Mouse (Mus musculus): ENCODE data around the gene Tac4. TPM values are rescaled to one million over a fixed set of nuclear protein-coding genes. Genes with fewer than 3 reads are reported as not detected.

The Tac4 gene
- polyA plus RNA-seq, 1 experiment = not detected

DNA sequence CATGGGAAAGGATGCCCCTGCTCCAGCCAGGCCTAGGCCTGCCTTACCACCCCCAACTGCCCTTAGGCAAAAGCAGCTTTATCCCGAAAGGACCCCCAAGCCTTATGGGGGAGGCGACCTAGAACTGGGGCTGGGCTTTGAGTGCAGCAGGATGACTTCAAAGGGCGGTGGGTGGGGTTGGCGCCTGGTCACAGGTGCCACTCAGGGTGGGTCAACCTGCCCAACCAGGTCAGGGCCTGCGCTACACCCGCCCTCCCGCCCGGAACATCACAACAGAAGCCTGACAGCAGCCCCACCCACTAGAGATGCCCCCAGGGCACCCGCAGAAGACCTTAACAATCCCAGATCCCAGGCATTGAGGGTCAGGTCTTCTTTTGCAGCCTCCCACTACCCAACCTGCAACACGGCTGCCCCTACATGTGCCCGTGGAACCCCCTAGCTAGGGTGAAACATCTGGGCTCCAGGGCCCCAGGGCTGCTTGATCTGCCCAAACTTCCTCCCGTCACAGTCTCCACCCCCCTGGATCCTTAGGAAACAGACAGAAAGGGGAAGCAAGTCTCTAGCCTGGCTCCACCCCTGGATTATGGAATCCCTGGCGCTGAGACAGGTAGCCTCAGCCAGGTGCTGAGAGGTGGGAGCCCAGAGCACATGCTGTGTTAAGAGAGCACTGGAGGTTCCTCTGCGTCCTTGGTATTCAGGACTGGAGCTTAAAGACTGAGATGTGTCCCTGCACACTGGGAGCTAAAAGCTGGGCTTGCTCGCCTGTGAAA lies 37.0 kb upstream of the Tac4 start:
- TF ChIP-seq EP300 (IDR thresholded peaks at IDR 0.05; ENCODE audit: insufficient read depth, low read depth, low read length) (0 out of 2 replicates have a peak, but pooled peaks have one; percentile 15), CTCF (IDR thresholded peaks at IDR 0.05; ENCODE audit: low read depth, low read length) (no peak), POLR2A (IDR thresholded peaks at IDR 0.05; ENCODE audit: insufficient read depth, low read length) (no peak)
- Histone ChIP-seq H3K9ac (ENCODE audit: low read depth, poor library complexity, severe bottlenecking) (no peak overlapping the region), H3K27me3 (ENCODE audit: control insufficient read depth, insufficient read depth, low read length, poor library complexity, severe bottlenecking) (no peaks in the 10 kb centered on the region), H3K4me3 (ENCODE audit: low read depth, low read length) (peak overlapping the region; percentile 6; the same call in 1 of the 2 replicates), H3K27ac (ENCODE audit: insufficient read depth, low read length) (peak overlapping the region; percentile 24; the same call in 1 of the 2 replicates), H3K4me1 (ENCODE audit: control insufficient read depth, insufficient read depth, low read length) (peaks cover 11% of the 10 kb centered on the region), H3K36me3 (ENCODE audit: control insufficient read depth, insufficient read depth, low read length, poor library complexity, severe bottlenecking) (no peaks in the 10 kb centered on the region), H3K9me3 (replicated peaks; ENCODE audit: control insufficient read depth, insufficient read depth, low read length, poor library complexity, severe bottlenecking) (no peaks in the 10 kb centered on the region)

- no peaks in the 10 kb centered on the region for H3K9me3 ChIP-seq (replicated peaks; ENCODE audit: control insufficient read depth, insufficient read depth, low read length, poor library complexity, severe bottlenecking)
- H3K4me3 ChIP-seq (ENCODE audit: low read depth, low read length) = peak overlapping the region; percentile 17; the same call in 1 of the 2 replicates
- peak overlapping the region; percentile 75 for H3K27ac ChIP-seq (ENCODE audit: insufficient read depth, low read length)
- no peak overlapping the region for H3K9ac ChIP-seq (ENCODE audit: low read depth, poor library complexity, severe bottlenecking)
- TF ChIP-seq EP300 (IDR thresholded peaks at IDR 0.05; ENCODE audit: insufficient read depth, low read depth, low read length) = peak; percentile 71
- TF ChIP-seq POLR2A (IDR thresholded peaks at IDR 0.05; ENCODE audit: insufficient read depth, low read length) = no peak
- no peaks in the 10 kb centered on the region for H3K36me3 ChIP-seq (ENCODE audit: control insufficient read depth, insufficient read depth, low read length, poor library complexity, severe bottlenecking)
- H3K27me3 ChIP-seq (ENCODE audit: control insufficient read depth, insufficient read depth, low read length, poor library complexity, severe bottlenecking) = no peaks in the 10 kb centered on the region
- peaks cover 11% of the 10 kb centered on the region for H3K4me1 ChIP-seq (ENCODE audit: control insufficient read depth, insufficient read depth, low read length)
Observed at GRCm38 (mm10) chr11:95225448-95225847, 35.9 kb upstream of the Tac4 start.

GRCm38 (mm10) chr11:95227467-95227866 lies 33.9 kb upstream of the Tac4 start:
- H3K36me3 ChIP-seq (ENCODE audit: control insufficient read depth, insufficient read depth, low read length, poor library complexity, severe bottlenecking) = no peaks in the 10 kb centered on the region
- H3K4me1 ChIP-seq (ENCODE audit: control insufficient read depth, insufficient read depth, low read length) = peaks cover 11% of the 10 kb centered on the region
- H3K27me3 ChIP-seq (ENCODE audit: control insufficient read depth, insufficient read depth, low read length, poor library complexity, severe bottlenecking) = no peaks in the 10 kb centered on the region
- H3K9me3 ChIP-seq (replicated peaks; ENCODE audit: control insufficient read depth, insufficient read depth, low read length, poor library complexity, severe bottlenecking) = no peaks in the 10 kb centered on the region
- TF ChIP-seq CTCF (IDR thresholded peaks at IDR 0.05; ENCODE audit: low read depth, low read length) = no peak
- TF ChIP-seq POLR2A (IDR thresholded peaks at IDR 0.05; ENCODE audit: insufficient read depth, low read length) = no peak
- TF ChIP-seq EP300 (IDR thresholded peaks at IDR 0.05; ENCODE audit: insufficient read depth, low read depth, low read length) = no peak
- no peak overlapping the region for H3K27ac ChIP-seq (ENCODE audit: insufficient read depth, low read length)
- no peak overlapping the region for H3K9ac ChIP-seq (ENCODE audit: low read depth, poor library complexity, severe bottlenecking)
- no peak overlapping the region for H3K4me3 ChIP-seq (ENCODE audit: low read depth, low read length)

GRCm38 (mm10) chr11:95231688-95232328 lies 29.5 kb upstream of the Tac4 start:
- Histone ChIP-seq H3K4me3 (ENCODE audit: low read depth, low read length) (peak overlapping the region; percentile 16), H3K27ac (ENCODE audit: insufficient read depth, low read length) (no peak overlapping the region), H3K9ac (ENCODE audit: low read depth, poor library complexity, severe bottlenecking) (peak overlapping the region; percentile 37; the same call in 1 of the 2 replicates), H3K9me3 (replicated peaks; ENCODE audit: control insufficient read depth, insufficient read depth, low read length, poor library complexity, severe bottlenecking) (no peaks in the 10 kb centered on the region), H3K4me1 (ENCODE audit: control insufficient read depth, insufficient read depth, low read length) (no peaks in the 10 kb centered on the region), H3K27me3 (ENCODE audit: control insufficient read depth, insufficient read depth, low read length, poor library complexity, severe bottlenecking) (no peaks in the 10 kb centered on the region), H3K36me3 (ENCODE audit: control insufficient read depth, insufficient read depth, low read length, poor library complexity, severe bottlenecking) (no peaks in the 10 kb centered on the region)
- TF ChIP-seq CTCF (IDR thresholded peaks at IDR 0.05; ENCODE audit: low read depth, low read length) = peak; percentile 80
- no peak for TF ChIP-seq POLR2A (IDR thresholded peaks at IDR 0.05; ENCODE audit: insufficient read depth, low read length)
- TF ChIP-seq EP300 (IDR thresholded peaks at IDR 0.05; ENCODE audit: insufficient read depth, low read depth, low read length) = no peak

GRCm38 (mm10) chr11:95232329-95232696 lies 29.0 kb upstream of the Tac4 start:
- Histone ChIP-seq H3K9ac (ENCODE audit: low read depth, poor library complexity, severe bottlenecking) (no peak overlapping the region), H3K36me3 (ENCODE audit: control insufficient read depth, insufficient read depth, low read length, poor library complexity, severe bottlenecking) (no peaks in the 10 kb centered on the region), H3K27ac (ENCODE audit: insufficient read depth, low read length) (no peak overlapping the region), H3K4me1 (ENCODE audit: control insufficient read depth, insufficient read depth, low read length) (no peaks in the 10 kb centered on the region), H3K27me3 (ENCODE audit: control insufficient read depth, insufficient read depth, low read length, poor library complexity, severe bottlenecking) (no peaks in the 10 kb centered on the region), H3K9me3 (replicated peaks; ENCODE audit: control insufficient read depth, insufficient read depth, low read length, poor library complexity, severe bottlenecking) (no peaks in the 10 kb centered on the region), H3K4me3 (ENCODE audit: low read depth, low read length) (no peak overlapping the region)
- TF ChIP-seq CTCF (IDR thresholded peaks at IDR 0.05; ENCODE audit: low read depth, low read length) (no peak), EP300 (IDR thresholded peaks at IDR 0.05; ENCODE audit: insufficient read depth, low read depth, low read length) (no peak), POLR2A (IDR thresholded peaks at IDR 0.05; ENCODE audit: insufficient read depth, low read length) (no peak)

- TF ChIP-seq EP300 (IDR thresholded peaks at IDR 0.05; ENCODE audit: insufficient read depth, low read depth, low read length) = 0 out of 2 replicates have a peak, but pooled peaks have one; percentile 27
- TF ChIP-seq POLR2A (IDR thresholded peaks at IDR 0.05; ENCODE audit: insufficient read depth, low read length) = no peak
- no peak for TF ChIP-seq CTCF (IDR thresholded peaks at IDR 0.05; ENCODE audit: low read depth, low read length)
- no peak overlapping the region for H3K4me3 ChIP-seq (ENCODE audit: low read depth, low read length)
- H3K4me1 ChIP-seq (ENCODE audit: control insufficient read depth, insufficient read depth, low read length) = no peaks in the 10 kb centered on the region
- H3K27me3 ChIP-seq (ENCODE audit: control insufficient read depth, insufficient read depth, low read length, poor library complexity, severe bottlenecking) = no peaks in the 10 kb centered on the region
- H3K9me3 ChIP-seq (replicated peaks; ENCODE audit: control insufficient read depth, insufficient read depth, low read length, poor library complexity, severe bottlenecking) = no peaks in the 10 kb centered on the region
- H3K36me3 ChIP-seq (ENCODE audit: control insufficient read depth, insufficient read depth, low read length, poor library complexity, severe bottlenecking) = no peaks in the 10 kb centered on the region
- no peak overlapping the region for H3K9ac ChIP-seq (ENCODE audit: low read depth, poor library complexity, severe bottlenecking)
- H3K27ac ChIP-seq (ENCODE audit: insufficient read depth, low read length) = no peak overlapping the region
Observed at GRCm38 (mm10) chr11:95238477-95238876, 22.9 kb upstream of the Tac4 start.

Data from ES-Bruce4 (cell line).